Mouse (Mus musculus) hindbrain, embryonic 12.5 days (tissue): Measurements from ENCODE around the gene Zdhhc16. TPM values are rescaled to one million over a fixed set of nuclear protein-coding genes. Genes with fewer than 3 reads are reported as not detected.

ENCODE experiments used
- polyA plus RNA-seq: library from polyadenylated mRNA; unstranded; fragments of >200 nt; fragmentation: Nextera tagmentation; extraction: Ambion mirVana; gene quantifications from 2 replicates; pipeline ENCODE4 v1.2.1, GENCODE M21; 2016

Zdhhc16 gene
- polyA plus RNA-seq, 1 experiment from 2014 or later, result 76.4 TPM

Other genes with a start within 250 kb of the Zdhhc16 start
- 28.9 and 31.9 TPM in 2 replicates for gene Slit1, start 189.8 kb upstream of the Zdhhc16 start, polyA plus RNA-seq
- 22.4 and 23.2 TPM in 2 replicates for gene Arhgap19, start 131.4 kb upstream of the Zdhhc16 start, polyA plus RNA-seq
- 16.8 and 19.4 TPM in 2 replicates for gene Frat1, start 103.5 kb upstream of the Zdhhc16 start, polyA plus RNA-seq
- gene Frat2, start 85.3 kb upstream of the Zdhhc16 start, polyA plus RNA-seq, result 14.5 and 15.3 TPM in 2 replicates
- gene Rrp12, start 37.3 kb upstream of the Zdhhc16 start, polyA plus RNA-seq, result 18.3 and 20.9 TPM in 2 replicates
- 514 and 546 TPM in 2 replicates for gene Pgam1, start 21.6 kb upstream of the Zdhhc16 start, polyA plus RNA-seq
- gene Exosc1, start 57 bp upstream of the Zdhhc16 start, polyA plus RNA-seq, result 63.1 and 64.4 TPM in 2 replicates
- 33.1 and 39.0 TPM in 2 replicates for gene Mms19, start 47.7 kb downstream of the Zdhhc16 start, polyA plus RNA-seq
- gene Ubtd1, start 48.3 kb downstream of the Zdhhc16 start, polyA plus RNA-seq, result 15.9 and 16.2 TPM in 2 replicates
- gene Ankrd2, start 102.5 kb downstream of the Zdhhc16 start, polyA plus RNA-seq, result not detected in 2 replicates
- gene Hoga1, start 112.1 kb downstream of the Zdhhc16 start, polyA plus RNA-seq, result 1.1 and 1.3 TPM in 2 replicates
- not detected in 2 replicates for gene 4933411K16Rik, start 118.8 kb downstream of the Zdhhc16 start, polyA plus RNA-seq
- 81.4 and 83.5 TPM in 2 replicates for gene Morn4, start 152.9 kb downstream of the Zdhhc16 start, polyA plus RNA-seq
- 35.3 and 39.4 TPM in 2 replicates for gene Pi4k2a, start 157.0 kb downstream of the Zdhhc16 start, polyA plus RNA-seq
- gene Avpi1, start 195.6 kb downstream of the Zdhhc16 start, polyA plus RNA-seq, result 11.8 and 13.5 TPM in 2 replicates
- gene Marveld1, start 213.9 kb downstream of the Zdhhc16 start, polyA plus RNA-seq, result 9.7 and 11.6 TPM in 2 replicates
- 53.6 and 55.2 TPM in 2 replicates for gene Zfyve27, start 230.5 kb downstream of the Zdhhc16 start, polyA plus RNA-seq